Mouse (Mus musculus) megakaryocyte, embryonic 14.5 days (primary cell): Measurements from ENCODE around the gene Plekhg3.

Source experiments
- FLI1 ChIP-seq: IDR thresholded peaks from 2 replicates; pipeline ENCODE4 v1.6.1; 2012; ENCODE audit warnings: low read length, inconsistent platforms, mixed read lengths
- GATA1 ChIP-seq: IDR thresholded peaks from 3 replicates; pipeline ENCODE4 v1.6.1; 2012; ENCODE audit warnings: mixed read lengths, low read length, inconsistent platforms, borderline replicate concordance

- TF ChIP-seq GATA1 (no peak), FLI1 (no peak)
Observed at GRCm38 (mm10) chr12:76514842-76515241, 15.8 kb upstream of the Plekhg3 start.
